Mouse (Mus musculus) heart, adult 18-20 months (tissue): ENCODE measurements around the gene Neurl1b. TPM values are rescaled to one million over a fixed set of nuclear protein-coding genes. Genes with fewer than 3 reads are reported as not detected.
A peak's percentile ranks its signal among the peaks of the same experiment; 100 is the strongest.

Source experiments
- DNase-seq, 2 experiments: peaks; one replicate each; pipeline ENCODE4 v3.0.0; 2021 to 2022; ENCODE audit warnings: mixed read lengths in 1 of 2
- total RNA-seq, 2 experiments: library from RNA; stranded (reverse); gene quantifications; 2 replicates each; pipeline ENCODE4 v1.2.3; 2021

Gene Neurl1b
- total RNA-seq, 2 experiments from 2014 or later, result 5.6 to 5.9 TPM

- DNase-seq, result peak; percentile 82 to 88
Observed at GRCm38 (mm10) chr17:26490910-26491309, 76.3 kb downstream of the Neurl1b start.

DNA sequence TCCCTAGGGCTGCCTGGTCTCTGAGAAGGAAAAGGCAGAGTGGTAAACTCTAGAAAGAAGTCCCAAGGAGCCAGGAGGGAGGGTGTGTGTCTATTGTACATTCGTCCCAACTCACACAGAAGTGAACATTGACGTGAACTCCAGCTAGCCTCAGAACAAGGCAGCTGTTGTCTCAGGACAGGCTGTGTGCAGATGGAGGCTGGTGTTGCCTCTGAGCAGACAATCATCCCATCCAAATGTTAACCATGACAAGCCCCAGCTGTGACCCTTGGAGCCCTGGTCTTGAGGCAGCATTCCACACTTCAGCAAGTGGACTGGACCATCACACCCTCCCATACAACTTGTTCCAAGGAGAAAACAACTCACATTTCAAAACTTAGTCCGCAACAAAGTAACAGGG is 77.6 kb downstream of the Neurl1b start:
- DNase-seq, result peak; percentile 73 to 87

GRCm38 (mm10) chr17:26494642-26495468 is 80.2 kb downstream of the Neurl1b start:
- DNase-seq, result no peak

Other genes with a start within 250 kb of the Neurl1b start
- not detected for gene Pdia2, start 215.7 kb upstream of the Neurl1b start, total RNA-seq
- gene Rgs11, start 211.9 kb upstream of the Neurl1b start, total RNA-seq, result under 1 TPM; 0.15 to 0.77 TPM
- gene Arhgdig, start 207.0 kb upstream of the Neurl1b start, total RNA-seq, result 1 to 10 TPM in 1 of 2 experiments, under 1 TPM in 1; 0.95 to 1.2 TPM
- 100 to 1,000 TPM; 138 TPM for gene Fam234a, start 170.6 kb upstream of the Neurl1b start, total RNA-seq
- gene Luc7l, start 161.9 kb upstream of the Neurl1b start, total RNA-seq, result 10 to 100 TPM; 12.2 to 16.6 TPM
- 10 to 100 TPM; 50.4 to 56.6 TPM for gene Ergic1, start 146.7 kb downstream of the Neurl1b start, total RNA-seq
- gene Dusp1, start 147.3 kb downstream of the Neurl1b start, total RNA-seq, result 10 to 100 TPM; 50.3 to 57.1 TPM
- gene Atp6v0e, start 248.4 kb downstream of the Neurl1b start, total RNA-seq, result 10 to 100 TPM; 62.8 to 68.0 TPM